Mouse (Mus musculus) c-Kit-positive CD71-negative TER-119-negative erythroid progenitor cells, embryonic 14.5 days (primary cell): ENCODE data around the gene Crybb1.

ENCODE experiments used
- DNase-seq: peaks from one replicate; pipeline ENCODE4 v3.0.0-alpha.2; 2013; ENCODE audit warnings: low read depth

Gene Crybb1

DNA sequence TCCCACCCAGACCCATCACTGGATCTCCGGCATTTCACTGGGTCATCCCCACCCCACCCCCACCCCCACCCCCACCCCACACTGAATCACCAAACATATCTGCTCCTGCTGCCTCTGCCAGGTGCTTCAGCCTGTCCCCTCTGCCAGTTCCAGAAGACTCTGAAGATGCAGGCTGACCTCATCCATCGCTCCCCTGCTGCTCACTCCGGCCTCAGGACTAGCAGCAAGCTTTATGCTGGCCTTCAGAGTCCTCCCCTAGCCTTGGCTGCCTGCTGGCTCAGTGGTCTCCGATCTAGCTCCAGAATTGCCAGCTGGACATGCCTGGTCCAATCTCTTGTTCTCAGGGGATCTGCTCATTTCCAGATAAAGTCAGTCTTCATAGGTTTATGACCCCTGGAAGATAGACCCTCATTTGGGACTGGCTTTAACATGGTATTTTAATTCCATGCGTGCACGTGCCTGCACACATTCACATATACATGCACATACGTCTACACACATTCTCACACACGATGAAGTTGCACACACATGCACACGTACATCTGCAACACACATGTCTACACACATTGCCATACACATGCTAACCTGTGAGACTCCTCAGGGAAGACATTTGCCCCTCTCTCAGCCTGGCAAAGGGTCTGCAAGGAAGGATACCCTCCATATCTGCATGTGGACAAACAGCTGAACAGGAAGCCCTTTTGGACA, 17.6 kb upstream of the Crybb1 start:
- DNase-seq, result no peak

DNA sequence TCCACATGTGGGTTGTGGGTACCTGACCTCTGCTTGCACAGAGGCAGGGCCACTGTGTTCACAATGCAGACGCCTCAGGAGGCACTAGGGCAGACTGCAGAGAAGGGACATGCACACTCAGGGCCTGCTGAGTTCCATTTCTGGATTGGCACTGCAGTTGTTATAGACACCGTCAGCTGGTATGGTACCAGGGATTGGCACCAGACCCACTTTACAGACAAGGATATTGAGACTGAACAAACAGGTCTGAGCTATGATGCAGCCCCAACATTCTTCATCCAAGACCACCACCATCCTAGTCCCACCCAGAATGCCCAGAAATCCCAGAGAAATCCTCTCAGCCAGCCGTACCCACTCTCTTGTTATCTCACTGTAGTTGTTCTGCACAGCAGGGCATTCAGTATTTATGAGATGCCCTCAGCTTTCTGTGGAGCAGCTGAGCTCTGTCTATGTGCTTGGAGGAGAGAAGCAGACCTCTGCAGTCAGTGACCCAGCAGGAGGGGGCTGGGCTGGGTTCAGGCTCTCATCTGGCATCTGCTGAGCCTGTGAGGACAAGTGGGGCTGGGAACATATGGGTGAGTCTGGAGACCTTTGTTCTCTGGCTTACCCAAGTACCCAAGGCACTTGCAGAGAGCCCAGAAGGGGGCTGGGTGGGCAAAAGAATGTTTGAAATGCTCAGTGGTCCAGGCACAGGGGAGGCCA, 16.7 kb upstream of the Crybb1 start:
- no peak for DNase-seq

DNA sequence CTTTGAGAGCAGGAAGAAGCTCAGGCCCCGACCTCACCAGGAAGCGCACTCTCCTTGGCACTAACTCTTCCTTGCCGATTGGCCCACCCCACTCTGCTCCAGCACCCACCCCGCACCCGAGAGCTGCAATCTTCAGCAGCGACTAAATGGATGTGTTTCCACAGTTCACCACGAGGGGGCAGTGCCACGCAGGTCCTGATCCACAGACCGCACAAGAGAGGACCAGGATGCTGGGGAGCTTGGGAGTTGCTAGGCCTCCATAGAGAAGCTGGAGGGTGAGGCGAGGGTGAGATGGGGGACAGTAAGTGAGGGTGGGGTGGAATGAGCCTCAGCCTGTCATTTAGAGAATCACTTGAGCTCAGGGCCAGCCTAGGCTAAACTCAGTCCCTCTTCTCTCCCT, 14.9 kb upstream of the Crybb1 start:
- DNase-seq, result peak; percentile 78

DNA sequence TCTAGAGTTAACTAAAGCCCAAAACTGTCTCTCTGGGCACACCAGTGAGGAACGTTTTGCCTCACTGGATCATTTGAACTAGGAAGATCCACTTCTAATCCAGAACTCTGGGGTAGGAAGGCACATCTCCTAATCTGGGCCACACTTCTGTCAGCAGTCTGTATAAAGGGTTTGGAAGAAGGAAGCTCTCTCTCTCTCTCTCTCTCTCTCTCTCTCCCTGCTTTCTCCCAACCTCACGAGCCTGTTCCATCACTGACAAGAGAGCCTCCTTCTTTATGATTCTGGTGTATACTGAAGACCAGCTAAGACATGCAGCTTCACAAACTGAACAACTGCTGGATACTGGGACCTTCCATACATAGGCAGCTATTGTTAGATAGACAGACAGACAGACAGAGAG, 13.8 kb upstream of the Crybb1 start:
- no peak for DNase-seq

DNA sequence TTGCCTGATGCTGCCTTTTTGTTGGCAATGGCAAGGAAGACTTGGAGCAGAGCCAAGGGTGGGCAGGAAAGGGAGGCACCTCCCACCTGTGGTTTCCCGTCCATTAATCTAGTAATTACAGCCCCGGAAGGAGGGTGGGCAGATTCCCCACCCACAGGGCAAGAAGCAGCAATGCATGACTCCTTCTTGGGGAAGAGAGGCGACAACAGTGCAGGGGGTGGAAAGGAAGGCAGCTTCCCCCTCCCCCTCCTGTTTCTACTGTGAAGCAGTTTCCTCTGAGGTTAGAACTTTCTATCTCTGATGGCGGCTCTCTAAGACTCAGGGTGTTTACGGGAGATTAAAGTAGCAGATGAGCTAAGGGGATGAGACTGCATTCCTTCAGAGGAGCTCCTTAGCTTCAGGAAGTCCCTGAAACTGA, 13.2 kb upstream of the Crybb1 start:
- peak; percentile 53 for DNase-seq

DNA sequence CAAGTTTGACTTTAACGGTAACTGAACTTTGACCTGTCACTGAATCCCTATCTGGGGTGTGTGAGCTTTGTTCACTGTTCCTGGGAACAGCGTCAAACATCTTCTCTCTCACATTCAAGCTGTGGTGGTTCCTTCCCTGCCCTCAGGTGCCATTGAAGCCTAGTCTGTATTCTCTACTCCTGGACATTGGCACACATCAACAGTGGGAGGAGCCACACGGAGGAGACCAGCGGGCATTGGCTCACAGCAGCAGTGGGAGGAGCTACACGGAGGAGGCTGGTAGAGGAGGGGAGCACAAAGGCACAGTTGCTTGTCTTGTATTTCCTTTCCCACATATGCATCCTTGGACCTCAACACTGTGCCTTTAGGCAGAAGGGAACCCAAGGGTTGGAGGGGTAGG, 12.6 kb upstream of the Crybb1 start:
- no peak for DNase-seq

DNA sequence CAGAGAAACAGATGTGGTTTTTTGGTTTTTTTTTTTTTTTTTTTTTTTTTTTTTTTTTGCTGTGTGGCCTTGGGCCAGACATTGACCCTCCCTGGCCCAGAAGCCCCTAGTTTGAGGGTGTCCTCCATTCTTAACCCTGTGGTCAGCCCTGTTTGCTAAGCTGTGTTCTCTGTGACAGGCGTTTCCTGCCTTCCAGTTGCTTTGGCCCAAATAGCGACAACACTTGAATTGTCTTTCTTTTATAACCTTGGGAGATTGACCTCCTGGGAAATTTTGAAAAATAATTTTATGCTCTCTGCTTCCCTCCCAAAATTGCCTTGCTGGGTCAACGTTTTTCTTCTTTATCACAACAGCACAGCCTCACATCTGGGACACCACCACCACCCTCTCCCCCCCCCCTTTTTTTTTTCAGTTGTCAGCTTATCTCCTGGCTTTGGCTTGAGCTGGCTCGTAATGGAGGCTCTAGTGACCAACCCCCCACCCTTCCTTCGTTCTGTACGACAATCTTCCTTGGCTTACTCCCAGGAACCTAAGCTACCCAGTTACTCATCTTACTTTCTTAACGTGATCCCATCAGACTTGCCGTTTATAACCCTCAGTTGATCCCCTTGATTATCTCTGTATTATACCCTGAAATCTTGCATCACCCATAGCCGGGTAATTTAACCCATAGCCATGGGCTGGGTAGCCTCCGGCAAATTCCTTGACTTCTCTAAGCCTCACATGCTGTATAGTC, 11.9 kb upstream of the Crybb1 start:
- DNase-seq, result no peak

DNA sequence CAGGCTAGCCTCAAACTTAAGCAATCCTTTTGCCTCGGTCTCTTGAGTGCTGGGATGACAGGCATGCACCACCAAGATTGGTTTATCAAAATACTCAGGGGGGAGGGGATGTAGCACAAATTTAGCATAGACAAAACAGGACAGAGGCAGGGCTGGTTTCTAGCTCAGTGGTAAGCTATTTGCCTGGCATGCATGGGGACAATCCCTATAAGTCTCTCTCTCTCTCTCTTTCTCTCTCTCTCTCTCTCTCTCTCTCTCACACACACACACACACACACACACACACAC, 11.4 kb upstream of the Crybb1 start:
- no peak for DNase-seq

DNA sequence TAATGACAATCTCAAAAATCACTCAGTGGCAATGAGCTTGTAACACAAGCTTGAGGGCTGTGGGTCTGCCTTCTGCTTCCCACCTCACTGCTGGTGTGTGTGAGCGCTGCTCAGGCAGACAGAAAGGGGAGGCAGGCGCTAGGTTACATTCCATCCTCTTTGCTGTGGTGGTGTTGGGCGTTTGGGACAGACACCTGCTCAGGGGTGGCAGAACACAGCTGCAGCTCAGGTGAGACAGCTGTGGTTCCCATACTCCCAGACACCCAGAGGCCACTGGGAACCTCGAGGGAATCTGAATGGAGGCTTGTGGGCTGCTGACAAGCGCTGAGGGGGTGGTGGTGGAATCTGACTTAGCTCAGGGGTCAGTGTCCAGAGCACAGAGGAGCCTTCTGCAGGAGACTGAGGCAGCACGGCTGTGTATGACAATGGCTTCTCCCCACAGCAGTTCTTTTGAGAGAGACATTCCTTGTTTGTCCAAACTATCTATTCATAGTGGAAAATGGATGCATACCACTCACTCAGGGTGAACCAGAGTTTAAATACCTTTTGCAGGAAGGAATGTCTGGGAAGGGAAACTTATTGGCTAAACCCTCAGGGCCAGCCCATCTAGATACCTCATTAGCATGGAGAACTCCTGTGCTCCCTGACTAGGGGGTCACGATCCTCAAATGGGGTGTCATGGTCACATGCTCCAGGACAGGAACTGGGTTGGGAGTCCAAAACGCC, 10.6 kb upstream of the Crybb1 start:
- DNase-seq, result no peak

DNA sequence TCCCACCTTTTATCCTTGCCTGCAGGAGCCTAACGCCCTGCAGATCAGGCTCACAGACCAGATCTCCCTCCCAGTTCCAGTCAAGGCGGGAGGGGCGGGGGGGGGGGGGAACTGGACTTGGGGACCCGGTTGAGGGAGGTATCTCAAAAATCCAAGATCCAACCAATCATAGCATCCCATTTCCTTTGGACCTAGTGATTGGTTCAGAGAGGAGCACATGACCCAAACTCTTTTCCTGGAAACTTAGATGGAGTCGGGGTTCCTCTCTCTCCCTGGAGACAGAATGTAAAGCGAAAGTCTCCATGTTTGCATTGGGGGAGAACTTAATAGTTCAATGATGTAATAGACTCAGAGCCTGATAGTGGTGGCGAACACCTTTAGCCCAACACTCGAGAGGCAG, 8.2 kb upstream of the Crybb1 start:
- no peak for DNase-seq

DNA sequence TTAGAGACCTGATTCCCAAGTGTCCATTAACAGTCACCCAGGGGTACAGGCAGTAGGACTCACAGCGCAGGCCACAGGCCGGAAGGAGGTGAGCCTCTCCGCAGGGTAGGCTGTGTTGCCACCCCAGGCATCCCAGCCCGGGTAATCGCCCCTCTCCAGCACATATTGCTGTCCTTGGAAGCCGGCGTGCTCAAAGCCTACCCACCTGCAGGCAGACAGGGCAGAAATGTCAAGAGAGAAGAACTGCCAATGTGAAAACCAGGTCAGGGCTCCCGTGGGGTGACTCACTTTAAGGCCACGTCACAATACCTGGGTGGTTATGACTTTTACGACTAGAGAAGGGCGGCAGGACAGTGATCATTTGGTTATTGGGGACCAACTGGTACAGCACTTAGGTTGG, 6.5 kb upstream of the Crybb1 start:
- no peak for DNase-seq

DNA sequence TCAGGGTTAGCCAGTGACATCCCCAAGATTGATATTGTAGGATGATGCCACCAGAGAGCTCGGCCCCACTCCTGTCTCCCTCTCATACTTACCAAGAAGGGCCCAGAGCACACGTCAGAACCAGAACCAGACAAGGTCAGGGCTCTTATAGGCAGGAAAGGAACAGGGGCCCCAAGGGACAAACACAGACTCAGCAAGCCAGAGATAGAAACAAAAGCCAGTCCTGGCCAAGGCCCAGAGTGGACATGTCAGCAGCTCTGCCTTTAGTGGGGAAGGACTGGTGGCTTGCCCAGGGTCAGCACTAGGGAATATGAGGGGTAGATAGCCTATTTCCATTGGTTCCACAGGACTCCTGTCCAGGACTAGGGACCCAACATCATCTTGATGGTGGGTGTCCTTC, 3.2 kb upstream of the Crybb1 start, which contains the start of gene Cryba4:
Cryba4 (minus strand) TSS at position 119 of the 400 bp plus-strand sequence.
- no peak for DNase-seq

DNA sequence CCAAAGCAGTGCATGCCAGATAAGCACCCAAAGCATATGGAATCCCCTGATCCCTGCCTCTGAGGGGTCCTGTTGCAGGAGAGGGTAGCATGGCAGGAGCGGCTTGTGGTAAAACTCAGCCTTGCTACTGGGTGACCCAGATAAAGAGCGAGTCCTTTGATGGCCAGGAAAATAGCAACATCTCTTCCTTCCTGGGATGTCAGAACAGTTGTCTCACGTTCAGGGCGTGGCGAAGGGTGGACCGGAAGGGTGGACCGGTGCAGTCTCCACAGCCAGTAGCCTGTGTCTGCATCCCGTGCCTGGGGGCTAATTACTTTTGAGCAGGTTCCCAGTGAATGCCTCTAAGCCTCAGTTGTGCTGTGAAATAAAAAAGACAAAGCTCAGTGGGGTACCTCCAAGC, 2.4 kb upstream of the Crybb1 start:
- DNase-seq, result no peak

DNA sequence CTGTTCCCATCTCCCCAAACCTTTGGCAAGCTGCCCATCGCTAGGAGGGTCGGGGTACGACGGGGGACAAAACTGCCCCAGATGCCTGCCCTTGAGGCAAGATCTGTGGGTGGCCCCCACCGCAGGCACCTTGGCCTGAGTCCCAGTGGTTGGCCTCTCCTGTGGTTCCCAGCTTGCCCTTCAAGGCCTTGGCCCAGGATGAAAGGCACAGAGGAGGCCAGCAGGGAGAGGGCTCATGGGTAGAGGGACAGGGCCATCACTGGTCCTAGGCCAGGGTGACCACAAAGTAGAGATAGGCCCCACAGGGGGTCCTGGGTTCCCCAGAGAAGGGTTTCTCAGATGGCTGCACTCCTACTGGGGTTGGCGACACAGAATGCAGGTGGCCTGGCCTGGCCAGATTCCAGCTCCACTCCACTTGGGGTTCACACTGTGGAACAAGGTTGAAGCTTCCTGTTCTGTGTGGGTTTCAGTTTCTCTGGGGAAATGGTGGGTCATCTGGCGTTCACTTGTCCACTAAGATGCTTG, 1.3 kb upstream of the Crybb1 start:
- DNase-seq, result no peak

DNA sequence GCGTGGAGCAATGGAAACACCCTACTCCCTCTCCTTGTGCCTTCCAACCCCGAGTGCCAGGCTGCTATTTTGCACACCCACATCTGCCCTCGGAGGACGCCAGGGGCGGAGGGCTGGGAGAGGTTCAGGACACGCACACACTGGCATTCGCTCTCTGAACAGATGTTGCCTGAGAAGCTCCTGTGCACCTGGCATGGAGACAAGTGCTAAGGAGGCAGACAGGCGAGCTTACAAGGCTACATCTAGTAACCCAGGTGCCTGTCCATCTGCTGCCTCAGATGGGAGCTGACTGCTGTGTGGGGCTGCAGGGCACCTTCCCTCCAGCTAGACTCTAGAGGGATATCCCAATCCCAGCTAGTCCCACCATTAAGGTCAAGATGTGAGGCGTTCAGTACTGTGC, 842 bp downstream of the Crybb1 start:
- no peak for DNase-seq

DNA sequence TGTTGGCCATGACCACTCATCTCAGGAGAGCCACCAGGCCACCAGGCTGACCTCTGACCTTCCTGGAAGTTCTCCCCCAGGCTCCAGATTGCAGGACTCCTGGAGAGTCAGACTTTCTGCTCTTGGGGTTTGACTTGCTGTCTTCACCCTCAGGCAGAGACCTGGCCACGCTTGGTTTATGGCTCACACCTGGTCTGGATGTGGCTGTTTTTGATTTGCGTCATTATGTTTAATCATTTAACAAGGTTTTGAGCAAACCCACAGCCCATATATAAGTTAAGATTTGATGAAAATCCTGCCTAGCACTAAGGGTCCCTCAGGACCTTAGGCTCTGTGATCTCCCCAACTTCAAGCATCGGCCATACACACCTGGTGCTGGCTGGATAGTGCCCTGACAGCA, 2.3 kb downstream of the Crybb1 start:
- DNase-seq, result no peak

DNA sequence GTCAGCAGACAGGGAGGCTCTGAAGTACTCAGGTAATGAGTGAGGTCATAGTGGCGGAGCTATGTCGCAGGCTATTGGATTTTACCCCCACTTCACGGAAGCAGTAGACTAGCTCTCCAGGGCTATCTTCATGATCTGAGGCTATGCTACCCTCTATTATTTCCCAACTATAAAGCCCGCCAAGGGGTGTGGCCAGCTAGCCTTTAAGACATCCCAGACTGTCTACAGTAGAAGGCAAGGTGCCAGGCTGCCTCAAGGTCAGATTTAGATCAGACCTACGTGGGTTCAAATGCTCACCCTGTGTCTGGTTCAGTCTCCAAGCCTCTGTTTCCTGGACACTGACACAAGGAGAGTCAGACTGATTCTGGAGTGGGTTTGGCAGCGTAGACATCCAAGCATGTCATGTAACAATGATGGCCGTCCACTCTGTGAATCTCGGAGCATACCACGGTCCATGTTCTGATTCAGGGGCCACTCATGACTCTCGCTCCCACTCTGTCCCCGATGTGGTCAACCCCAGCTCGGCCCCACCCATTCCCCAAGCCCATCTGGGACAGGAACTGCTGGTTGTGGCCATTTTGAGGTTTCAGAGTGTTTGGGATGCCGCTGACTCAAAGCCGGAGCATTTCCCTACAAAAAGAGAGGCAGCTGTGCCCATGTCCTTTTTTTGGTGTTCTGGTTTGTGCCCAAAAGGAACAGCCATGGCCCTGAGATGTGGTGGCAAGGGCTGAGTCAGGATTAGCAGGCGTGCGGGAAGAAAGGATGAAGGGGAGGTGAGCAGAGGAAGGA, 4.4 kb downstream of the Crybb1 start:
- DNase-seq, result no peak

DNA sequence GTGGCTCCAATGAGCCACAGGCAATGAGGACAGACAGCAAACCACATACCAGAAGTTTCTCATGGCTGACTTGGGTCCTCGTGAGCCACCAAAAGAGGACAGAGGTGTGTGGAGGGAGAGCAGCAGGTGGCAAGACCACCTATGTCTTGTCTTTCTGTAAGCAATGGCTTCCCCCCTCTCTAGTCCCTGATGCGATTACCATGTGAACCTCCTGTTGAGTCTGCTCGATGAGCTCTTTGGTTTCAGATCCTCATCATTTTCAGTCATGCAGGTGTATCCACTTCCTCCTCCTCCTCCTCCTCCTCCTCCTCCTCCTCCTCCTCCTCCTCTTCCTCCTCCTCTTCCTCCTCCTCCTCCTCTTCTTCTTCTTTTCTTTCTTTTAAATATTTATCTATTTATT, 5.2 kb downstream of the Crybb1 start:
- DNase-seq, result no peak

DNA sequence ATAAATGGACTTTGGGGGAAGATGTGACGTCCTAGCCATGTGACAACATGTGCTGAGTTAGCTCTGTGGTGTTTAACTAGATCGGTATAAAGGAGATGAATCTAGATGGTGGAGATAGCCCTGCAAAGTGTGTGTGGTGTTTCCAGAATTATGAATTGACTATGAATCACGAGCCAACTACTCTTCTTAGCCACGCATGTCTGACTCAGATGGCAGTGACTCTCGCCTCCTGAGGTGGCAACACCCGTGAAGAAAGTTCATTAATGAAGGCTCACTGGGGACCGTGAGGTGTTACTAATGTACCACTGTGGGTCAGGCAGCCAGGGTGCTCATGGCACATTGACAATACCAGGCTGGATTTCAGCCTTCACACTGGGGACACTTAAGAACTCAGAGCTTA, 8.5 kb downstream of the Crybb1 start:
- DNase-seq, result no peak

DNA sequence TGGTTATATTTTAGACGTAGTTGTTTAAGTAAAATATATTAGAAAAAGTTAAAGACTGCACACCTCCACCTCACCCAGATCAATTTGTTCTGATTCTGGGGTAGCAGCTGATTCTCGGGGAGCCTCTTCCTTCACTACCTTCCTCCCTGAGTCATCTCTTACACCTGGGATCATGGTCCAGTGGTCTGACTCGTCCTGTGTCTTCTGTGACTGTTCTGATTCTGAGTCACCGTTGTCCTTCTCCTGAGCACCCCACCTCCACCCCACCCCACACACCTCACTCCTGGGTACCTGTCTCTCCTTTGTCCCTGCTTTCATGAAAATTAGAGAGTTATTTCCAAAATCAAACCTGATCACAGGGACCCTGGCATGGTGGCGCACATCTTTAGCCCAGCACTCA, 9.5 kb downstream of the Crybb1 start:
- no peak for DNase-seq

DNA sequence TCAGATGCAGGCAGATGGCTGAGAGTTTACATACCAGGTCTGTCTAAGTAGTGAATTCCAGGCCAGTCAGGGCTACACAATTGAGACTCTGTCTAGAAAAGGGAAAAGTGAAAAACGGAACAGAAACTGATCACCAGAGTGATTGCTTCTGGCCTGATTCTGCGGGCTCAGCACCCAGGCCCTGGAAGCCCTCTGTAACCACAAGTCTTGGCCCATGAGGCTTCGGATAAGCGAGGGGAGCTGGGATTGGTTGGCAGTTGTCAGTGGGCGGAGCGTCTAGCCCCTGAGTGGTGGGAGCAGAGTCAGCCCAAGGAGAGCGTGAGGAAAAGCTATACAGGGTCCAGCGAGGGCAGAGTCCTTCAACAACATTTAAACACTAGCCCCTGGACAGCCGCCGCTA, 9.9 kb downstream of the Crybb1 start:
- DNase-seq, result no peak
